Mouse (Mus musculus) natural killer cell, adult 2 months (primary cell): ENCODE measurements around the gene Gm21887.
"Not testable (repeated sequence)": the region's sequence is repeated elsewhere in the genome, so short reads cannot be mapped to it uniquely, and the experiment has no call there.

Experiments
- DNase-seq, 2 experiments: peaks; one replicate each; pipeline ENCODE4 v3.0.0; 2022; ENCODE audit warnings: low spot score in 2 of 2

Gm21887 gene

GRCm38 (mm10) chrX:170011529-170011879 is 2.0 kb downstream of the Gm21887 start:
- DNase-seq, result not testable (repeated sequence)

- DNase-seq, result not testable (repeated sequence)
Observed at GRCm38 (mm10) chrX:170013421-170013820, 4.0 kb downstream of the Gm21887 start.

- not testable (repeated sequence) for DNase-seq
Observed at GRCm38 (mm10) chrX:170014038-170014437, 4.6 kb downstream of the Gm21887 start.

- DNase-seq, result not testable (repeated sequence)
Observed at GRCm38 (mm10) chrX:170015883-170016282, 6.4 kb downstream of the Gm21887 start.

GRCm38 (mm10) chrX:170017333-170018245 is 8.1 kb downstream of the Gm21887 start:
- peak; percentile 77 to 90 for DNase-seq

GRCm38 (mm10) chrX:170018571-170019218 is 9.2 kb downstream of the Gm21887 start:
- peak in 1 of 2 experiments; percentile 61 for DNase-seq

DNA sequence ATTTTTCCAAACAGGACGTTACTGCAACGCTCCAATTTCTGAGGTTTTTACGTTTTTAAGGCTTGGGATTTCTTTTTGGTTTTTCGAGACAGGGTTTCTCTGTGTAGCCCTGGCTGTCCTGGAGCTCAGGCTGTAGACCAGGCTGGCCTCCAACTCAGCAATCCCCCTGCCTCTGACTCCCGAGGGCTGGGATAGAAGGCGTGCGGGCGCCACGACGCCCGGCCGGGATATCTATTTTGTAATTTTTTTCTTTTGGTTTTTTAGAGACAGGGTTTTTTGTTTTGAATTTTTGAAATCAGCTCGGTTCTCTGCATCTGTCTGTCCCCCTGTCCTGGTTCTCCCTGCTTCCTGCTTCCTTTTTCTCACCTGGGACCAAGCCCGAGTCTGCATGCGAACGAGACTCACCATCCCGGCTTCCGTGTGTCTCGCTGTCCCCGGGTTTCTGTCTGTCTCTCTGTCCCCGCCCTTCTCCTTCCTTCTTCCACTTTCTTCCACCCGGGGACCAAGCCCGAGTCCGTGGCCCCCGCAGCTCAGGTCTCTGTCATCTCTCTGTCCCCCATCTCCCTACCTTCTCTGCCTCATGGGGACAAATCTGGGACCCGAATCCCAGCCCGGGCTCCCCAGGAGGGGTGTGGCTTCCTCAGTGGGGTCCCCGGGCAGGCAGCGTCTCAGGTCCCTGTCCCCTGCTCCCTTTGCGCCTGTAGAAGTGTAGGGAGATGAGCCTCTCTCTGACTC is 9.9 kb downstream of the Gm21887 start:
- not testable (repeated sequence) for DNase-seq

DNA sequence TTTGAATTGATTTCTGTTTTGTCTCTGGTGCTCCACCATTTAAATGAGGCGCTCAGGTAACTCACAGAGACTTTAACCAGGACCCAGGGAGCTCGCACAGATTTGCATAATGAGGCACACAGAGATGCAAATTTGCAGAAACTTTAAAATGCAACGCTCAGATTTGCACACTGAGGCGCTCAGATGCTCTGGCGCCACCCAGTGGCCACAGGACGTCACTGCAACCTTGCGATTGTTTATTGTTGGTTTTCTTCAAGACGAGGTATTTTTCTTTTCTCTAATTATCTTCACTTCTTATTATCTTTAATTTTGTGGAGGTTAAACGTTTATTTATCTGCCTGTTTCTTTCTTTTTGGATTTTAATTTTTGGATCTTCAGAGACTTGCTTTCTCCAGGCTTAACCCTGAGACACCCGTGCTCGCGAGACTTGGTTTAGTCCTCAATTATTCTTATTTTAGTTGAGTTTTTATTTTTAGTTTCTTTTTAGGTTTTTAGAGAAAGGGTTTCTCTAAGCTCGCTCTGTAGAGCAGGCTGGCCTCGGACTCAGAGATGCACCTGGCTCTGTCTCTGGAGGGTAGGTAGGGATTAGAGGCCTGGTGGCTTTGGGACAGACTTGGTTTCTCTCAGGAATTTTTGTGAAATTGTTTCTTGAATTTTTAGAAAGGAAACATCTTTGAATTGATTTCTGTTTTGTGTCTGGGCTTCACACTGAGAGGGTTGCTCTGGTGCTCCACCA is 10.7 kb downstream of the Gm21887 start:
- DNase-seq, result peak; percentile 96 to 99

- peak; percentile 81 to 95 for DNase-seq
Observed at GRCm38 (mm10) chrX:170020690-170021050, 11.2 kb downstream of the Gm21887 start.

DNA sequence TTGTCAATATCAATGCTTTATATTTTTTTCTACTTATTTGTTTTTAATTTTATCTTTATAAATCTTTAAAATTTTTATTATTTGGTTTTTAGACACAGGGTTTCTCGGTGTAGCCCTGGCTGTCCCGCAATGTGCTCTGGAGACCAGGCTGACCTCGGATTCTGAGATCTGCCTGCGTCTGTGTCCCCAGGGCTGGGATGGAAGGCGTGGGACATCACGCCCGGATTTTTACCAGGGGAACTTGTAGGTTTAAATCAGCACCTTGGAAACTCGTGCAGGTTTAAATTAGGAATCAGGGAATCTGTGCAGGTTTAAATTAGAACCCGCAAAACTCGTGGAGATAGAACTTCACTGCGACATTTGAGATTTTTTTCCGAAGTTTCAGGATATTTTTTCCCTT is 11.7 kb downstream of the Gm21887 start:
- not testable (repeated sequence) for DNase-seq

DNA sequence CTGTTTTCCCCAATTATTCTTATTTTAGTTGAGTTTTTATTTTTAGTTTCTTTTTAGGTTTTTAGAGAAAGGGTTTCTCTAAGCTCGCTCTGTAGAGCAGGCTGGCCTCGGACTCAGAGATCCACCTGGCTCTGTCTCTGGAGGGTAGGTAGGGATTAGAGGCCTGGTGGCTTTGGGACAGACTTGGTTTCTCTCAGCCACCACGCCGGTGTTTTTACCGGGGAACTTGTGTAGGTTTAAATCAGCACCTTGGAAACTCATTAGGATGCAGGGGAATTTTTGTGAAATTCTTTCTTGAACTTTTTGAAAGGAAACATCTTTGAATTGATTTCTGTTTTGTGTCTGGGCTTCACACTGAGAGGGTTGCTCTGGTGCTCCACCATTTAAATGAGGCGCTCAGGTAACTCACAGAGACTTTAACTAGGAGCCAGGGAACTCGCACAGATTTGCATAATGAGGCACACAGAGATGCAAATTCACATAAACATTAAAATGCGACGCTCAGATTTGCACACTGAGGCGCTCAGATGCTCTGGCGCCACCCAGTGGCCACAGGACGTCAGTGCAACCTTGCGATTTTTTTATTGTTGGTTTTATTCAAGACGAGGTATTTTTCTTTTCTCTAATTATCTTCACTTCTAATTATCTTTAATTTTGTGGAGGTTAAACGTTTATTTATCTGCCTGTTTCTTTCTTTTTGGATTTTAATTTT is 12.4 kb downstream of the Gm21887 start:
- DNase-seq, result peak in 1 of 2 experiments; percentile 79
